Mouse (Mus musculus) T-cell, adult 2 months (primary cell): ENCODE results near the gene Pi4kb.

Experiments used
- DNase-seq: peaks from one replicate; pipeline ENCODE4 v3.0.0; 2022; ENCODE audit warnings: low spot score

The Pi4kb gene

GRCm38 (mm10) chr3:95056275-95056674, 81.7 kb downstream of the Pi4kb start:
- no peak for DNase-seq
